Mouse (Mus musculus): ENCODE measurements around the gene Fank1. TPM values are rescaled to one million over a fixed set of nuclear protein-coding genes. Genes with fewer than 3 reads are reported as not detected.

Gene Fank1
- polyA plus RNA-seq, 1 experiment from 2014 or later, result 0.23 TPM

- no peak for DNase-seq (ENCODE audit: low spot score)
These were observed 114.6 kb downstream of the Fank1 start for GRCm38 (mm10) chr7:133891298-133891697.

GRCm38 (mm10) chr7:133891796-133892195 is 115.1 kb downstream of the Fank1 start:
- DNase-seq (ENCODE audit: low spot score), result no peak

GRCm38 (mm10) chr7:133899391-133899790 is 122.7 kb downstream of the Fank1 start:
- no peak for DNase-seq (ENCODE audit: low spot score)

GRCm38 (mm10) chr7:133908966-133909365 is 132.3 kb downstream of the Fank1 start:
- no peak for DNase-seq (ENCODE audit: low spot score)

- no peak for DNase-seq (ENCODE audit: low spot score)
These were observed 133.2 kb downstream of the Fank1 start for GRCm38 (mm10) chr7:133909833-133910375.

- no peak for DNase-seq (ENCODE audit: low spot score)
These were observed 135.2 kb downstream of the Fank1 start for GRCm38 (mm10) chr7:133911881-133912280.

- DNase-seq (ENCODE audit: low spot score), result no peak
These were observed 139.6 kb downstream of the Fank1 start for GRCm38 (mm10) chr7:133916230-133916629.

GRCm38 (mm10) chr7:133919306-133919705 is 142.6 kb downstream of the Fank1 start:
- DNase-seq (ENCODE audit: low spot score), result no peak

- no peak for DNase-seq (ENCODE audit: low spot score)
These were observed 143.3 kb downstream of the Fank1 start for GRCm38 (mm10) chr7:133919918-133920317.

GRCm38 (mm10) chr7:133920724-133921123 is 144.1 kb downstream of the Fank1 start:
- no peak for DNase-seq (ENCODE audit: low spot score)

- no peak for DNase-seq (ENCODE audit: low spot score)
These were observed 144.6 kb downstream of the Fank1 start for GRCm38 (mm10) chr7:133921291-133921690.

- DNase-seq (ENCODE audit: low spot score), result no peak
These were observed 147.3 kb downstream of the Fank1 start for GRCm38 (mm10) chr7:133923994-133924393.

- no peak for DNase-seq (ENCODE audit: low spot score)
These were observed 149.1 kb downstream of the Fank1 start for GRCm38 (mm10) chr7:133925771-133926170.

- DNase-seq (ENCODE audit: low spot score), result no peak
These were observed 152.3 kb downstream of the Fank1 start for GRCm38 (mm10) chr7:133928981-133929380.

Other genes starting within 250 kb of the Fank1 start
- not detected in 2 replicates for gene Tex36, start 174.7 kb upstream of the Fank1 start, polyA plus RNA-seq (2015; fragmentation: Nextera tagmentation; extraction: Ambion mirVana)
- 17.6 and 18.7 TPM in 2 replicates for gene Edrf1, start 139.3 kb upstream of the Fank1 start, polyA plus RNA-seq (2015; fragmentation: Nextera tagmentation; extraction: Ambion mirVana)
- 0.07 and 0.09 TPM in 2 replicates for gene Mmp21, start 96.8 kb upstream of the Fank1 start, polyA plus RNA-seq (2015; fragmentation: Nextera tagmentation; extraction: Ambion mirVana)
- gene Bccip, start 67.5 kb upstream of the Fank1 start, polyA plus RNA-seq (2015; fragmentation: Nextera tagmentation; extraction: Ambion mirVana), result 133 and 135 TPM in 2 replicates
- gene Uros, start 66.8 kb upstream of the Fank1 start, polyA plus RNA-seq (2015; fragmentation: Nextera tagmentation; extraction: Ambion mirVana), result 25.1 and 26.2 TPM in 2 replicates
- gene Dhx32, start 5.9 kb downstream of the Fank1 start, polyA plus RNA-seq (2015; fragmentation: Nextera tagmentation; extraction: Ambion mirVana), result 23.3 and 23.7 TPM in 2 replicates

All from thymus, postnatal 0 days (tissue).